Mouse (Mus musculus): Measurements from ENCODE around the gene Pou3f1. TPM values are rescaled to one million over a fixed set of nuclear protein-coding genes. Genes with fewer than 3 reads are reported as not detected.

The Pou3f1 gene
- polyA plus RNA-seq, 1 experiment from 2014 or later = 0.21 TPM

DNA sequence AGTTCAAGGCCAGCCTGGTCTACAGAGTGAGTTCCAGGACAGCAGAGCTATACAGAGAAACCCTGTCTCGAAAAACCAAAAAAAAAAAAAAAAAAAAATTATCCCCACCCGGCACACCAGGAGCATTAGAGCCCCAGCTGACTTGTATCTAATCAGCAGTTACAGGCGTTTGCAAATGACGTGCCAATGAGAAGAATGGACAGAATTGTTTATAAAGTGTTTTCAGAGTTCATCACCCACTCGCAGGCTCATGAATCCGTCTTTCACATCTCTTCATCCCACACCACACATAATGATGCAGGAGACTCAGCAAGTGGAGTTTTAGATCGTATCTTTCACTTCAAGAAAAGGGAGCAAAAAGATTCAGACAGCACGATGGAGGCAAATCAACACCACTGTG, 28.8 kb downstream of the Pou3f1 start:
- Histone ChIP-seq H3K4me1 (ENCODE audit: control insufficient read depth, insufficient read depth, low read length) (peaks cover 3% of the 10 kb centered on the region; the same call in 1 of the 2 replicates), H3K4me2 (no peak overlapping the region), H3K9me3 (replicated peaks; ENCODE audit: control insufficient read depth, low read length) (no peaks in the 10 kb centered on the region), H3K4me3 (ENCODE audit: low read depth, low read length) (no peak overlapping the region), H3K27ac (ENCODE audit: low read depth, low read length) (no peak overlapping the region), H3K9ac (ENCODE audit: low read depth, low read length) (no peak overlapping the region), H3K27me3 (ENCODE audit: control insufficient read depth, insufficient read depth, low read length) (no peaks in the 10 kb centered on the region), H3K36me3 (ENCODE audit: control insufficient read depth, insufficient read depth, low read length) (peaks cover 19% of the 10 kb centered on the region)
- no peak for ATAC-seq (replicated peaks; ENCODE audit: insufficient number of reproducible peaks, low FRiP score, low TSS enrichment)
- WGBS (ENCODE audit: insufficient replicate concordance) = 67% methylated on average over 8 of the region's 8 CpGs

DNA sequence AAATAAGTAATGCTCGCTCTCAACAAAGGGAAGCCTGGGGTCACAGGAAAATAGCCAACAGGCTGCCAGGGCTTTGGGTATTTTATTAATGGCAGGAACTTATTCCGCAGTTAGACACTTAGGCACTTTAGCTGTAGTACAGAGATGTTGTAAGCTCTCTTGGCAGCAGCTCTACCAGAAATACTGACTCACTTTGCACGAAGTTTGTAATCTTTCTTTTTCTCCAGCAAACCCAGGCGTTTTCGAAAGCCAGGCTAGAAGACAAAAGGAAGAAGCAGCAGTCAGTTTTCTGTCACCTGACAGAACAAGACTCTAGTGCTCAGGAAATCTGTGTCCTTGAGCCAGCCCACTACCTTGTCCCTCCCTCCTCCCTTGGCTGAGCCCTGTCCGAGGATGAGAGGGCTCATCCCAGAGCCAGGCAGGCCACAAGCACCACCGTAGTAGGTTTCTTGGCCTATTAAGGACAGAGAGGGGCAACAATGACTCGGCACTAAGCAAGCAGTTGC, 29.3 kb downstream of the Pou3f1 start:
- H3K9ac ChIP-seq (ENCODE audit: low read depth, low read length) = no peak overlapping the region
- no peak for ATAC-seq (replicated peaks; ENCODE audit: insufficient number of reproducible peaks, low FRiP score, low TSS enrichment)
- peak overlapping the region; percentile 55 for H3K27ac ChIP-seq (ENCODE audit: low read depth, low read length)
- no peak overlapping the region for H3K4me2 ChIP-seq
- no peak overlapping the region for H3K4me3 ChIP-seq (ENCODE audit: low read depth, low read length)
- no peaks in the 10 kb centered on the region for H3K9me3 ChIP-seq (replicated peaks; ENCODE audit: control insufficient read depth, low read length)
- peaks cover 5% of the 10 kb centered on the region for H3K4me1 ChIP-seq (ENCODE audit: control insufficient read depth, insufficient read depth, low read length)
- peaks cover 15% of the 10 kb centered on the region for H3K36me3 ChIP-seq (ENCODE audit: control insufficient read depth, insufficient read depth, low read length)
- 79% methylated on average over 8 of the region's 8 CpGs for WGBS (ENCODE audit: insufficient replicate concordance)
- no peaks in the 10 kb centered on the region for H3K27me3 ChIP-seq (ENCODE audit: control insufficient read depth, insufficient read depth, low read length)

DNA sequence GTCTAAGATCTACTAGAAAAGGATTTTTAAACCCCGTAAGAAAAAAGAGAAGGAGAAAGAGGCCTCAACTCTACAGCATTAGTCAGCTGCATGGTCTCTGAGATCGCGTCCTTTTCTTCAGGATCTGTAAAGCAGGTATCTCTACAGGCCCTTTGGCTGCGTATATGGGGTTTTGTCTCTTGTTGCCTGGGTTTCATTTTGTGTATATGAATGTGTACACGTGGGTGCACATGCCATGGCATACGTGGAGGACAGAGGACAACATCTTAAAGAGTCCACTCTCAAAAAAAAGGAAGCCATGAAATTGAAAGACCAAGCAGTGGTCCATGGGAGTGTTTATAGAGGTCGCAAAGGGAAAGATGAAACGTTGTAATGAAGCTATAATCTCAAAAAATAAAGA, 34.8 kb downstream of the Pou3f1 start:
- H3K27me3 ChIP-seq (ENCODE audit: control insufficient read depth, insufficient read depth, low read length) = peaks cover 10% of the 10 kb centered on the region
- H3K4me2 ChIP-seq = peak overlapping the region; percentile 69
- H3K9me3 ChIP-seq (replicated peaks; ENCODE audit: control insufficient read depth, low read length) = no peaks in the 10 kb centered on the region
- H3K4me1 ChIP-seq (ENCODE audit: control insufficient read depth, insufficient read depth, low read length) = peaks cover 6% of the 10 kb centered on the region; the same call in 1 of the 2 replicates
- peak overlapping the region; percentile 11; the same call in 1 of the 2 replicates for H3K27ac ChIP-seq (ENCODE audit: low read depth, low read length)
- ATAC-seq (replicated peaks; ENCODE audit: insufficient number of reproducible peaks, low FRiP score, low TSS enrichment) = no peak
- H3K36me3 ChIP-seq (ENCODE audit: control insufficient read depth, insufficient read depth, low read length) = no peaks in the 10 kb centered on the region
- no peak overlapping the region for H3K4me3 ChIP-seq (ENCODE audit: low read depth, low read length)
- WGBS (ENCODE audit: insufficient replicate concordance) = 74% methylated on average over 8 of the region's 8 CpGs
- no peak overlapping the region for H3K9ac ChIP-seq (ENCODE audit: low read depth, low read length)

DNA sequence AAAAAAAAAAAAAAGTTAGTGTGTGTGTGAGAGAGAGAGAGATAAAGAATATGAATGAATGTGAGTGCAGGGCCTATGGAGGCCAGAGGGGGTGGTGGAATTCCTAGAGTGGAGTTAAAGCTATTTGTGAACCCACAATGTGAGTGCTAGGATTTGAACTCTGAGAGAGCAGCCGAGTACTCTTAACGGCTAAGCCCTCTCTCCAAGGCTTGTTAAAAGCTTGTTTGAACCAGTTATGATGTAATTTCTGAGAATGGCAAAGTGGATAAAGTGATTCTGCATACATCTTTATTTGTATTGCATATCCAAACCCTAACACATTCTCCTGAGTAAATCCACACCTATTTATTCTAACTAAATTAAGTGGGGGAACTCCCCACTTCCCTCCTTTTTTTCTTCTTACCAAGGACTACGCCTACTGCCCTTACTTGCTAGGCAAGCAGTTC, 35.8 kb downstream of the Pou3f1 start:
- Histone ChIP-seq H3K4me1 (ENCODE audit: control insufficient read depth, insufficient read depth, low read length) (peaks cover 6% of the 10 kb centered on the region; the same call in 1 of the 2 replicates), H3K9me3 (replicated peaks; ENCODE audit: control insufficient read depth, low read length) (no peaks in the 10 kb centered on the region), H3K4me3 (ENCODE audit: low read depth, low read length) (peak overlapping the region; percentile 76), H3K36me3 (ENCODE audit: control insufficient read depth, insufficient read depth, low read length) (no peaks in the 10 kb centered on the region), H3K9ac (ENCODE audit: low read depth, low read length) (peak overlapping the region; percentile 85), H3K27me3 (ENCODE audit: control insufficient read depth, insufficient read depth, low read length) (peaks cover 10% of the 10 kb centered on the region), H3K4me2 (peak overlapping the region; percentile 69), H3K27ac (ENCODE audit: low read depth, low read length) (no peak overlapping the region)
- ATAC-seq (replicated peaks; ENCODE audit: insufficient number of reproducible peaks, low FRiP score, low TSS enrichment) = no peak
- 61% methylated on average over 3 of the region's 3 CpGs for WGBS (ENCODE audit: insufficient replicate concordance)

DNA sequence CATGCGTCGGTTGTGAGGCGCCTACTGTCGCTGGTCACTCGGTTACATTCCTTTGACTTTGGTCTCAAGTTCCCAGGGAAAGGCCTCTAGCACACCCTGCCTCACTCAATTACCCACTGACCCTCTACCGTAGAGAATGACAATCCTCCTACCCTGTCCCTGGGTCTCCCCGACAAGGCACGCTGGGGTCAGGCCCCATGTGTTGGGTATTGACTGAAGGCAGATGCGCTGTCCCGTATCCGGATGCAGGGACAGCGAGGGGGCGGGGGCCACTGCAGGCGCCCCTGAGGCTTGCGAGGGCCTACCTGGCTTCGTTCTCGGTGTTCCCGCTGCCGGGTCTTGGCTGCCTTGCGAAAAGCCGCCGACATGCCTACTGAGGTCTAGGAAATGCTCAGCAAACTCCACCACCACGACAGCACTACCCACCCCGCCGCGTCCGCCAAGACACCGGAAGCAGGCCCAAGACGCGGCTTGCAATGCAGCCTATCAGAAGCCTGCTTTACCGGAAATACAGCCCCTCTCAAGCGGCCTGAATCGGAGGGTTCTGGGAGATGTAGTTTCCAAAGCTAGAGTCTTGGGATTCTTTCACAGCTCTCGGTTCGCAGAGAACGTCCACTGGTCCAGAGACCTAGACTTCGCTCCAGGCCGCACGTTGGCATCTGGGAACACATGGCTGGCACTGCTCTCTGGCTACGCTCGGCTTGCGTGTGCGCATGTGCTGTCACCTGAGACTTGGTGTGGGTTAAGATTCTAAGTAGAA, 36.7 kb downstream of the Pou3f1 start, which contains the start of gene Utp11:
Gene Utp11 (minus strand): TSS at position 466 of the 760 bp plus-strand sequence.
- H3K4me1 ChIP-seq (ENCODE audit: control insufficient read depth, insufficient read depth, low read length) = peaks cover 6% of the 10 kb centered on the region; the same call in 1 of the 2 replicates
- H3K4me3 ChIP-seq (ENCODE audit: low read depth, low read length) = peak within 1 kb of the TSS; percentile 76
- H3K9me3 ChIP-seq (replicated peaks; ENCODE audit: control insufficient read depth, low read length) = no peaks in the 10 kb centered on the region
- peaks cover 10% of the 10 kb centered on the region for H3K27me3 ChIP-seq (ENCODE audit: control insufficient read depth, insufficient read depth, low read length)
- peak within 1 kb of the TSS; percentile 48 for H3K27ac ChIP-seq (ENCODE audit: low read depth, low read length)
- no peaks in the 10 kb centered on the region for H3K36me3 ChIP-seq (ENCODE audit: control insufficient read depth, insufficient read depth, low read length)
- H3K4me2 ChIP-seq = peak within 1 kb of the TSS; percentile 69
- peak; percentile 85 for ATAC-seq (replicated peaks; ENCODE audit: insufficient number of reproducible peaks, low FRiP score, low TSS enrichment)
- WGBS (ENCODE audit: insufficient replicate concordance) = 1% methylated on average over 43 of the region's 43 CpGs
- peak within 1 kb of the TSS; percentile 85 for H3K9ac ChIP-seq (ENCODE audit: low read depth, low read length)

DNA sequence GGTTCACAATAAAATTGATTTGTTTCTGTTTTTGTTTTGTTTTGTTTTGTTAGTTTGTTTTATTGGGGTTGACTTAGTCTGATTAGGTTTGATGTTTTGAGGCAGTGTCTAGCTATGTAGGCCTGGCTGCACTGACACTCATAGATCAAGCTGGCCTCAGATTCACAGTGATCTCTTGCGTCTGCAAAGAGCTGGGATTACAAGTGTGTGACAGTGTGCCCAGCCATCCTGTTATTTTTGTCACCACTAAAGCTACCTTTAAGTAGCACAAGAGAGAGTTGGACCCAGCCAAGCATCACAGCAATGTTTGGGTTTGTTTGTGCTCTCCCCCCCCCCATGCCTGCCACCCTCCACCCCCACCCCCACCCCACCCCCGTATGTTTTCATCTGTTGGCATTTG, 38.0 kb downstream of the Pou3f1 start:
- Histone ChIP-seq H3K9me3 (replicated peaks; ENCODE audit: control insufficient read depth, low read length) (no peaks in the 10 kb centered on the region), H3K4me2 (no peak overlapping the region), H3K27ac (ENCODE audit: low read depth, low read length) (no peak overlapping the region), H3K36me3 (ENCODE audit: control insufficient read depth, insufficient read depth, low read length) (no peaks in the 10 kb centered on the region), H3K4me1 (ENCODE audit: control insufficient read depth, insufficient read depth, low read length) (peaks cover 6% of the 10 kb centered on the region), H3K9ac (ENCODE audit: low read depth, low read length) (no peak overlapping the region), H3K4me3 (ENCODE audit: low read depth, low read length) (no peak overlapping the region), H3K27me3 (ENCODE audit: control insufficient read depth, insufficient read depth, low read length) (peaks cover 10% of the 10 kb centered on the region)
- WGBS (ENCODE audit: insufficient replicate concordance) = 79% methylated on average over 2 of the region's 2 CpGs
- ATAC-seq (replicated peaks; ENCODE audit: insufficient number of reproducible peaks, low FRiP score, low TSS enrichment) = no peak

DNA sequence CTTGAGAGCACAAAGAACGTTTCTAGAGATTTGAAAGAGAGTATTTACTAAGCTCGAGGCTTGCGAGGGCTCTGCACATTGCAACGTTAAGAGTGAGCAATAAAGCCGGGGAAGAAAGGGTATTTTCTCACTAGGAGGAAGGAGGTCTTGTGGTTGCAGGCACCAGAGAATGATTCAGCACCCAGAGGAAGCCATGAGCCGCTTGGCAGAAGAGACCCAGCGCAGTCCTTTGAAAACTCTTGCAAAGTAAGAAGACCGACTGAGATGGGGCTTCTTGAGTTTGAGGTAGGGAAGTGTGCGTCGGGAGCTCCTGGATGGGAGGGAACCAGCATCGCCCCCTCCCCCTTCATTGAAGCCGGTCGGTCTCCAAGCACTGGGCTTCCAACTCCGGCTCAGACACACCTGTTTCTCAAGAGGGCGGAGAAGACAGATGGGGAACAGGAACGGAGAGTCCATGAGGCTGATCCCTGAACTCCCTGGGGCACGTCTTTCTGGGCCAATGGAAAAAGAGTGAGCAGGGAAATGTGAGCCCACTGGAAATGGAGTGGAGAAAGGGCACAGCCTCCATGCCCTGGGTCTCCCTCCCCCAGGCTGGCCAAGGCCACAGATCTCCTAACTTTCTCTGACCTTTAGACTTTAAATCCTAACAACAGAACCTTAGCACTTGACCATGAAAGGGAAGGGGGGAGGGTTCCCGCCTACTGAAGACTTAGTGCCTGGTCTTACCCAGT, 39.3 kb downstream of the Pou3f1 start:
- ATAC-seq (replicated peaks; ENCODE audit: insufficient number of reproducible peaks, low FRiP score, low TSS enrichment) = no peak
- no peak overlapping the region for H3K9ac ChIP-seq (ENCODE audit: low read depth, low read length)
- WGBS (ENCODE audit: insufficient replicate concordance) = 15% methylated on average over 18 of the region's 18 CpGs
- no peaks in the 10 kb centered on the region for H3K36me3 ChIP-seq (ENCODE audit: control insufficient read depth, insufficient read depth, low read length)
- H3K4me2 ChIP-seq = peak overlapping the region; percentile 31
- H3K27ac ChIP-seq (ENCODE audit: low read depth, low read length) = no peak overlapping the region
- peaks cover 9% of the 10 kb centered on the region for H3K4me1 ChIP-seq (ENCODE audit: control insufficient read depth, insufficient read depth, low read length)
- H3K27me3 ChIP-seq (ENCODE audit: control insufficient read depth, insufficient read depth, low read length) = peaks cover 10% of the 10 kb centered on the region
- H3K4me3 ChIP-seq (ENCODE audit: low read depth, low read length) = no peak overlapping the region
- H3K9me3 ChIP-seq (replicated peaks; ENCODE audit: control insufficient read depth, low read length) = no peaks in the 10 kb centered on the region

DNA sequence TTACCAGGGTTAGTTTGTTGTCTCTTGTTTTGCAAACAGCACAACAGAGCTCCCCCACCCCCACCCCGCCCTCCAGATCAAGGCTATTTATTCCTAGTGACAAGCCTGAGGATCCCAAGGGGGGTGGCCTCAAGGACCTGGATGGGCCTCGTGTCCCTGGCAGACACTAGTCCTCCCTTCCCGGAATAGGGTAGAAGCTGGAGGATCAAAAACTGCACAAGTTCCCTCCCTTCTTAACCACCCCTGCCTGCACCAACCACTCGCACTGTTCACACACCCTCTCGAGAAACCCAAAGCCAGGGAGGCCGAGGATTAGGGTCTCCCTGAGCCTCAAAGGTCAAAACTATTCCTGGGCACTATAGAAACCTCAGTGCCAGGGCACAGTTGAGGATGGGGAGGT, 43.2 kb downstream of the Pou3f1 start:
- no peak for ATAC-seq (replicated peaks; ENCODE audit: insufficient number of reproducible peaks, low FRiP score, low TSS enrichment)
- Histone ChIP-seq H3K36me3 (ENCODE audit: control insufficient read depth, insufficient read depth, low read length) (no peaks in the 10 kb centered on the region), H3K4me2 (peak overlapping the region; percentile 94), H3K4me3 (ENCODE audit: low read depth, low read length) (peak overlapping the region; percentile 90), H3K9ac (ENCODE audit: low read depth, low read length) (peak overlapping the region; percentile 86), H3K27ac (ENCODE audit: low read depth, low read length) (no peak overlapping the region), H3K27me3 (ENCODE audit: control insufficient read depth, insufficient read depth, low read length) (peaks cover 10% of the 10 kb centered on the region), H3K4me1 (ENCODE audit: control insufficient read depth, insufficient read depth, low read length) (peaks cover 29% of the 10 kb centered on the region), H3K9me3 (replicated peaks; ENCODE audit: control insufficient read depth, low read length) (no peaks in the 10 kb centered on the region)
- 13% methylated on average over 6 of the region's 6 CpGs for WGBS (ENCODE audit: insufficient replicate concordance)
